Mouse (Mus musculus) lung, postnatal 0 days (tissue): ENCODE measurements around the gene Il11ra1. TPM values are rescaled to one million over a fixed set of nuclear protein-coding genes. Genes with fewer than 3 reads are reported as not detected.
"Not testable (repeated sequence)": the region's sequence is repeated elsewhere in the genome, so short reads cannot be mapped to it uniquely, and the experiment has no call there.

Experiments
- ATAC-seq: fragments of 200-750 bp; cut with Nextera tagmentation; 2 replicates; pipeline ENCODE4 v1.8.0; 2017; ENCODE audit warnings: moderate library complexity
- DNase-seq: peaks from one replicate; pipeline ENCODE4 v3.0.0-alpha.2; 2016; ENCODE audit warnings: low spot score
- H3K27ac ChIP-seq: fragments of 300-500 bp; sonication (generic); 2 replicates; pipeline ENCODE4 v1.5.1; 2014; ENCODE audit warnings: antibody characterized with exemption, mild to moderate bottlenecking, low read length, mixed read lengths
- H3K27me3 ChIP-seq: fragments of 300-500 bp; sonication (generic); replicated peaks from 2 replicates; pipeline ENCODE4 v1.6.1; 2014; ENCODE audit warnings: low read length, mixed read lengths; ENCODE audit not compliant: insufficient read depth
- H3K36me3 ChIP-seq: fragments of 300-500 bp; sonication (generic); 2 replicates; pipeline ENCODE4 v1.6.1; 2014; ENCODE audit warnings: low read length, mixed read lengths; ENCODE audit not compliant: insufficient read depth
- H3K4me1 ChIP-seq: fragments of 300-500 bp; sonication (generic); 2 replicates; pipeline ENCODE4 v1.6.1; 2014; ENCODE audit warnings: antibody characterized with exemption, low read depth, low read length, mixed read lengths; ENCODE audit not compliant: insufficient read depth
- H3K4me2 ChIP-seq: fragments of 300-500 bp; sonication (generic); replicated peaks from 2 replicates; pipeline ENCODE4 v1.6.1; 2014; ENCODE audit warnings: low read depth, mild to moderate bottlenecking, low read length, moderate library complexity, mixed read lengths
- H3K4me3 ChIP-seq: fragments of 300-500 bp; sonication (generic); 2 replicates; pipeline ENCODE4 v1.5.1; 2014; ENCODE audit warnings: low read depth, low read length
- H3K9ac ChIP-seq: fragments of 300-500 bp; sonication (generic); replicated peaks from 2 replicates; pipeline ENCODE4 v1.6.1; 2014; ENCODE audit warnings: low read depth, mild to moderate bottlenecking
- H3K9me3 ChIP-seq: fragments of 300-500 bp; sonication (generic); 2 replicates; pipeline ENCODE4 v1.6.1; 2016; ENCODE audit warnings: low read length, mixed read lengths
- CTCF ChIP-seq: IDR thresholded peaks from 2 replicates; pipeline ENCODE4 v1.5.1; 2016; ENCODE audit warnings: antibody characterized with exemption, mild to moderate bottlenecking
- EP300 ChIP-seq: IDR thresholded peaks from 2 replicates; pipeline ENCODE4 v1.6.1; 2016; ENCODE audit warnings: antibody characterized with exemption, mild to moderate bottlenecking, control low read depth
- WGBS: fragments of 180-500 bp; shearing (Covaris S2); extraction: QIAGEN DNeasy Blood & Tissue Kit; methylation state at CpG from one replicate; pipeline ENCODE4 v1.1.7; 2014; 5-methylcytosine and 5-hydroxymethylcytosine counted together
- polyA plus RNA-seq: library from polyadenylated mRNA; unstranded; fragments of >200 nt; fragmentation: Nextera tagmentation; extraction: Ambion mirVana; gene quantifications from 2 replicates; pipeline ENCODE4 v1.2.1, GENCODE M21; 2015

Gene Il11ra1
- polyA plus RNA-seq, 1 experiment from 2014 or later: 62.1 TPM

DNA sequence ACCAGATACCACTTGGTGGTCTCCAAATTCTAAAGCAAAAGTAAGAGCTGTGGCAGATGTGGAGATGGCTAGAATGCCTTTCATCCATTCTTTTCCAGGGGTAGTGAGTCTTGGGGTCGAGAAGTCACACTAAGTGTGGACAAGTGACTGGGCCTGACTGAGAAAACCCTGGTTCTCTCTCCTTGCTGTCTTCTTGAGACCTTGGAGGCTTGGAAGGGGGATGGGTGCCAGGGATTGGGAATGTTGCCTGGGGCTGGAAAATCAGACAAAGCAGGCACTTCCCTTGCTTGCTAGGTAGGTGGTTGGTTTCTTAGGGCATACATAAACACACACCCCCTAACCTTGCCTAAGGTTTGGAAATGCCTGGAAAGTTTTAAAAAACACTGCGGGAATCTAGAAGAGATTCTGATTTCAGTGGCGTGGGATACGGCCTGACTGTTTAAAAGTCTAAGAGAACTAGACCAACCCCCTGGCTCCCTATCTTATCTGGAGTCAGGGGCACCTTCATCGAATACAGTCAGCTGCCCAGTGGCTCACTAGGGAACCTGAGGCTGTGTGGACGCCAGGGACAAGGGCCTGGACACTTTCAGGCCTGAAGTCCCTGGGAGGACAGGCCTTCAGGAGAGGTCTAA is 60.0 kb downstream of the Il11ra1 start:
- Histone ChIP-seq H3K4me3 (no peak overlapping the region), H3K9me3 (no peaks in the 10 kb centered on the region), H3K4me1 (peaks cover 17% of the 10 kb centered on the region; the same call in 1 of the 2 replicates), H3K9ac (peak overlapping the region; percentile 46), H3K36me3 (no peaks in the 10 kb centered on the region), H3K4me2 (peak overlapping the region; percentile 57), H3K27ac (peak overlapping the region; percentile 92), H3K27me3 (no peaks in the 10 kb centered on the region)
- no peak for TF ChIP-seq EP300
- no peak for TF ChIP-seq CTCF
- DNase-seq: peak; percentile 5
- WGBS: 24% methylated on average over 6 of the region's 6 CpGs
- no peak for ATAC-seq

GRCm38 (mm10) chr4:41760288-41760721 is 60.5 kb downstream of the Il11ra1 start:
- DNase-seq: peak; percentile 98
- H3K4me3 ChIP-seq: peak overlapping the region; percentile 41
- H3K36me3 ChIP-seq: no peaks in the 10 kb centered on the region
- peaks cover 17% of the 10 kb centered on the region; the same call in 1 of the 2 replicates for H3K4me1 ChIP-seq
- no peaks in the 10 kb centered on the region for H3K9me3 ChIP-seq
- 0% methylated on average over 13 of the region's 15 CpGs for WGBS
- TF ChIP-seq EP300 (0 out of 2 replicates have a peak, but pooled peaks have one; percentile 9), CTCF (peak; percentile 50)
- H3K9ac ChIP-seq: peak overlapping the region; percentile 46
- H3K4me2 ChIP-seq: peak overlapping the region; percentile 57
- H3K27ac ChIP-seq: peak overlapping the region; percentile 92
- H3K27me3 ChIP-seq: no peaks in the 10 kb centered on the region
- peak; percentile 95 for ATAC-seq

GRCm38 (mm10) chr4:41760911-41761310 is 61.1 kb downstream of the Il11ra1 start:
- H3K4me3 ChIP-seq: peak overlapping the region; percentile 41
- H3K27me3 ChIP-seq: no peaks in the 10 kb centered on the region
- H3K36me3 ChIP-seq: no peaks in the 10 kb centered on the region
- peak overlapping the region; percentile 57 for H3K4me2 ChIP-seq
- peaks cover 17% of the 10 kb centered on the region; the same call in 1 of the 2 replicates for H3K4me1 ChIP-seq
- 61% methylated on average over 4 of the region's 4 CpGs for WGBS
- H3K9me3 ChIP-seq: no peaks in the 10 kb centered on the region
- peak overlapping the region; percentile 92 for H3K27ac ChIP-seq
- ATAC-seq: peak; percentile 16; the same call in 1 of the 2 replicates
- TF ChIP-seq CTCF (no peak), EP300 (no peak)
- H3K9ac ChIP-seq: peak overlapping the region; percentile 32; the same call in 1 of the 2 replicates
- DNase-seq: no peak

GRCm38 (mm10) chr4:41761680-41762079 is 61.9 kb downstream of the Il11ra1 start:
- Histone ChIP-seq H3K9ac (no peak overlapping the region), H3K4me3 (no peak overlapping the region), H3K27me3 (no peaks in the 10 kb centered on the region), H3K4me2 (peak overlapping the region; percentile 57), H3K36me3 (no peaks in the 10 kb centered on the region), H3K27ac (peak overlapping the region; percentile 92), H3K4me1 (peaks cover 13% of the 10 kb centered on the region; the same call in 1 of the 2 replicates), H3K9me3 (no peaks in the 10 kb centered on the region)
- DNase-seq: peak; percentile 32
- ATAC-seq: no peak
- TF ChIP-seq EP300 (no peak), CTCF (no peak)

DNA sequence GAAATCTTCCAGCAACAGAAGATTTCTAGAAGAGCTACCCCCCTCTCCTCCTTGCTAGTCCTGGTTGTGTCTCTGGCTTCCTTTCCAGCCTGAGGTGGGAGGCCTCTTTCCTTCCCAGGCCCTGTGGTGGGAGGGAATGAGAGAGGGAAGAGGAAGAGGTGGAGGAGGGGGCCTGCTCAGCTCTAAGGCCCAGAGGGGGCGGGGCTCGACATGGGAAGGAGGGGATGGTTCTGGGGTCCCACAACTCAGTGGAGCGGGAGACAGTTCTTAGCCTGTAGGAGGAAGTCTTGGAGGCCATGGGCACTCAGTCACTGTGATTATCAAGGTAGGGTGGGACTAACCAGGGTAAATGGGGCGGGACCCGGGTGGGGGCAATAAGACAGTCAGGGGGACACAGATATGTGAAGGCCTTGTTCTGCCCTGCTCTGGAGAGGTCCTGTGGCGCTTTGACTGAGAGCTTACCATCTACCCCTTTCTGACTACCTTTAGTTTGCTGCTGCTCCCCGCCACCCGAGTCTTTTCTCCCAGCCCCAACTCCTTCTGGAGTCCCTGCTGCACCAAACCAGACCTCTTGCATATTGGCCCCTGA is 62.4 kb downstream of the Il11ra1 start:
- WGBS: 41% methylated on average over 7 of the region's 8 CpGs
- TF ChIP-seq EP300: no peak
- TF ChIP-seq CTCF: no peak
- Histone ChIP-seq H3K27me3 (no peaks in the 10 kb centered on the region), H3K9me3 (no peaks in the 10 kb centered on the region), H3K36me3 (no peaks in the 10 kb centered on the region), H3K4me1 (peaks cover 13% of the 10 kb centered on the region; the same call in 1 of the 2 replicates), H3K4me3 (no peak overlapping the region), H3K9ac (no peak overlapping the region), H3K4me2 (peak overlapping the region; percentile 11; the same call in 1 of the 2 replicates), H3K27ac (peak overlapping the region; percentile 92)
- DNase-seq: peak; percentile 15
- ATAC-seq: no peak

DNA sequence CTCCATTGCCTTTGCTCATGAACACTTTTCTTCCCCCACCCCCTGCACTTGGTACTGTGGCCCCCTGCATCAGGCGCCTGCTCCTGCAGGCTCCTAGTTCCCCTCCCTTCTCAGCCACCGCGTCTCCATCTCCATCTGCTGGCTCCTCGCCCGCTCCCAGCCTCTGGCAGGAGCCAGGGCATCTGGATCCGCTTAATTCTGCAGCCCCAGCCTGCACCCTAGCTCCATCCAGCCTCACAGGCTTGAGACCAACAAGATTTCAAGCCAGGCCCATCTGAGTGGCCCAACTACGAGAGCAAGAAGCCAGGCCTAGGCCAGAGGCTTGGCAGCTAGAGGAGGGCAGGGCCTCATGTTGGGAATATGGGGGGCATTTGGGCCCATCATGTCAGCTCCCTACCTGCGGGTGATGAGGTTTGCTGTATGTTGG is 62.9 kb downstream of the Il11ra1 start:
- not testable (repeated sequence) for ATAC-seq, H3K27me3 ChIP-seq, H3K4me3 ChIP-seq, H3K27ac ChIP-seq, H3K9me3 ChIP-seq, H3K9ac ChIP-seq, H3K36me3 ChIP-seq
- WGBS: 47% methylated on average over 8 of the region's 8 CpGs
- peak; percentile 23 for DNase-seq
- H3K4me1 ChIP-seq: peaks cover 13% of the 10 kb centered on the region; the same call in 1 of the 2 replicates
- 0 out of 2 replicates have a peak overlapping the region, but pooled peaks have one; percentile 11 for H3K4me2 ChIP-seq

- peaks cover 13% of the 10 kb centered on the region; the same call in 1 of the 2 replicates for H3K4me1 ChIP-seq
- not testable (repeated sequence) for H3K27me3 ChIP-seq, H3K36me3 ChIP-seq, H3K4me2 ChIP-seq, ATAC-seq, H3K9ac ChIP-seq, H3K27ac ChIP-seq, DNase-seq, H3K9me3 ChIP-seq, H3K4me3 ChIP-seq
- WGBS: 79% methylated on average over 3 of the region's 6 CpGs
Measured at GRCm38 (mm10) chr4:41763176-41763575, 63.4 kb downstream of the Il11ra1 start.

DNA sequence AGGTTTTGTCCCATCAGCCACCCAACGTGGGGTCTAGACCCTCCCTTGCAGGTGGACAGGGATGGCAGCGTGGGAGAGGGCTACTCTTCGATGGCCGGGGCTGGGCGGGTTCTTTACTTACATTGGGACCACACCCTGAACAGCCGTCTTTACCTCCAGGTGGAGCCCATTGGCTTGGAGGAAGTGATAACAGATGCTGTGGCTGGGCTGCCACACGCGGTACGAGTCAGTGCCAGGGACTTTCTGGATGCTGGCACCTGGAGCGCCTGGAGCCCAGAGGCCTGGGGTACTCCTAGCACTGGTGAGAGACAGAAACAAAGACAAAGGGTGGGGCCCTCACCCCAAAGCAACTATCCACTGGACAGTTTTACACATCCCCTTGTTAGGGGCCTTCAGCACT is 67.5 kb downstream of the Il11ra1 start:
- H3K4me1 ChIP-seq, H3K4me2 ChIP-seq, DNase-seq, H3K4me3 ChIP-seq, H3K36me3 ChIP-seq, H3K27ac ChIP-seq, H3K9ac ChIP-seq, H3K27me3 ChIP-seq, ATAC-seq, H3K9me3 ChIP-seq: not testable (repeated sequence)
- 80% methylated on average over 10 of the region's 10 CpGs for WGBS

GRCm38 (mm10) chr4:41772946-41773345 is 73.2 kb downstream of the Il11ra1 start:
- ATAC-seq, H3K36me3 ChIP-seq, H3K4me1 ChIP-seq, H3K9ac ChIP-seq, H3K4me3 ChIP-seq, DNase-seq, H3K9me3 ChIP-seq, H3K27me3 ChIP-seq, H3K27ac ChIP-seq: not testable (repeated sequence)
- 25% methylated on average over 4 of the region's 16 CpGs for WGBS
- H3K4me2 ChIP-seq: 0 out of 2 replicates have a peak overlapping the region, but pooled peaks have one; percentile 30
